Mouse (Mus musculus) thymus, postnatal 25 days (tissue): ENCODE results near the gene Atp8a1.

Experiments used
- DNase-seq: peaks from one replicate; pipeline ENCODE4 v3.0.0; 2022

Gene Atp8a1

DNA sequence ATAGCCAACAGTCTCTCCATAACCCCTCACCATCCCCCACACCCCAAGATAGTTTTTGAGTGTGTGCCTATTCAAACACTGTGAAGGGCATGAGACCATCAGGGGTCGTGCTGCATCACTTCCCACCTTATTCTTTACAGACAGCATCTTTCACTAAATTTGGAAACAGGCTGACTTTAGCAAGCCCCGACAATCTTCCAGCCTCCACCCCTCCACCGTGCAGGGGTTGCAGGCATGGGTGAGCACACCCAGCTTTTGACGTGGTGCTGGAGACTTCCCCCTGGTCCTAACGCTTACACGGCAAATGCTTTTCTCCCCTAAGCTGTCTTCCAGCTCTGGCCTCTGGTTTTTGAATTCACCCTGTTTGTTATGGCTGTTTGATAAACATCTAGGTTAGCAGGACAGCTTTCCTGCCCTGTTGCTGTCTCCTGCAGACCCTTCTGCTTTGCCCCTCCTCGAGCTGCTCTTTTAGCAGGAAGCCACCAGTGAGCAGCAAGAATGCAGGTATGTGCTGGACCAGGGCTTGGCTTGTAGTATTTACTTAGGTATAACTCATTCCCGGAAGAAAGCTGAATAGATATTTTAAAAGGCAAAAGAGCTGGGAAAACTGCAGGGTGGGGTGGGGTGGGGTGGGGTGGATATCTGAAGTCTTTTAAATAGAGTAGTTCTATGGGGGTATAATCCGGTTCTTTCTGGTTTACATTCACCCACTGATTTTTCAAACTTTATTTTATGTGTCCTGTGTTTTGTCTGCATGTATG, 218.9 kb downstream of the Atp8a1 start:
- DNase-seq = no peak

DNA sequence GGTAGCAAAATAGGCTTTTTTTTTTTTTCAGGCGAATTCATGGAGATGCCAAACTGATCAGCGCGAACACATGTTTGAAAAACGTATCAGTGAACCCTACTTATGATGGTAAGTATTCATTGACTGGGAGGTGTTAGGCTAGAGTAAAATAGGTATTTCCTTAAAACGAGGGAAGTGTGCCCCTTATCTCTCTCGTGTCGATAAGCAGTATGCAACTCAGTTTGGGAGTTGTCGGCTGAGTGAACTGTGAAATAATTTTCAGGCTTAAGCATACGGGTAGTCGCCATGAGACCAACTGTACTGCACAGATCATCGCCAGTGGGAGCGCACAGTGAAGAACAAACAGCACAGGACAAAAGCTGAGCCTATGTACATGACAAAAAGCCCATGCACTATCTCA, 226.0 kb downstream of the Atp8a1 start:
- DNase-seq = no peak

DNA sequence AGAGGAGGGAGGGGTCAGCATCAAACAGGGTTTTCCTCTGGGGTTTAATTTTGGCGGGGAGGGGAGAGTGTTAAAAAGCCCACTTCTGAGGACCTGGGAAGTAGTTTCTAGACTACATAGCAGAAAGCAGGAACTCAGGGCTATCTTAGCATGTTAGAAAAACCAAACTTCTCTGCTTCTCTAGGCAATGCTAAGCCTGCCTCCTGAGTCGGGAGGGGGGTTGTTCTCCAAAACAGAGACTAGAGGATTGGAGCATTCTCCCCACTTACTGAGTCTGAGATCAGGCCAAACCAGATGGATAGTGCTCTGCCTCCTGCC, 237.8 kb downstream of the Atp8a1 start:
- DNase-seq = no peak

DNA sequence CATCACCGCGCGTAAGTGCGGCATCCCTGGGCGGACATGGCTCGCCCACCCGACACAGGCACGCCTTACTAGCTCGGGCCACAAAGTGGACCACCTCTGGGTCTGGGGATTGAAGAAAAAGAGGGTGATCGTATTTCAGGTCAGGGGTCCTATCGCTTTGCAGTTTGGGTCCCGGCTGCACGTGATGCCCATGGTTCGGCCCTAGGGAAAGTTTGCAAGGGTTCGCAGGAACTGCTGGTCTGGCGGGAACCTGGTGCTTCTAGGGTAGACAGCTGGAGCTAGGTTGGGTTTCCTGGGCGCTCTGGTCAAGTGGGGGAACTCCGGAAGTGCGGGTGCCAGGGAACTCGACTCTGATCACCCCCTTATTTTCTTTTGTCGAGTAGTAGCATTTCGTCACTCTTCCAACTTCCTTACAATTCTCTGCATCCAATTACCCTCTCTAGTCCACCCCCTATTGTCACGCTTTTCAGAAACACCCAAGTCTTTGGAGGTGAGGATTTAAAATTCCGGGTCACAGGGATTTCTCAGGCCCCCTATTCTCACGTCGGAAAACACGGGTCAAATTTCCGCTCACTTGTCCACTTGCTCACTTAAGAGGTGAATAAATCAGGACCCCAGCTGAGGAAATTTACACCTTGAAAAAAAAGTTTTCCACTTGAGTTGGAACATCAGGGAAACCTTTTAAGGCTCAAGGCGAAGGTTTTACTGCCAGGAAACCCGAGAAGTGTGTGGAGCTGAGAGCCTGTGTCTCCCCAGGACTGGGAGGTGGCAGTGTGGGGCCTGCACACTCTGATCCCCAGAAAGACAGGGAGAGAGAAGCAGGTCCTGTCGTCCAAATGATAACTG, 238.3 kb downstream of the Atp8a1 start:
- DNase-seq = no peak

DNA sequence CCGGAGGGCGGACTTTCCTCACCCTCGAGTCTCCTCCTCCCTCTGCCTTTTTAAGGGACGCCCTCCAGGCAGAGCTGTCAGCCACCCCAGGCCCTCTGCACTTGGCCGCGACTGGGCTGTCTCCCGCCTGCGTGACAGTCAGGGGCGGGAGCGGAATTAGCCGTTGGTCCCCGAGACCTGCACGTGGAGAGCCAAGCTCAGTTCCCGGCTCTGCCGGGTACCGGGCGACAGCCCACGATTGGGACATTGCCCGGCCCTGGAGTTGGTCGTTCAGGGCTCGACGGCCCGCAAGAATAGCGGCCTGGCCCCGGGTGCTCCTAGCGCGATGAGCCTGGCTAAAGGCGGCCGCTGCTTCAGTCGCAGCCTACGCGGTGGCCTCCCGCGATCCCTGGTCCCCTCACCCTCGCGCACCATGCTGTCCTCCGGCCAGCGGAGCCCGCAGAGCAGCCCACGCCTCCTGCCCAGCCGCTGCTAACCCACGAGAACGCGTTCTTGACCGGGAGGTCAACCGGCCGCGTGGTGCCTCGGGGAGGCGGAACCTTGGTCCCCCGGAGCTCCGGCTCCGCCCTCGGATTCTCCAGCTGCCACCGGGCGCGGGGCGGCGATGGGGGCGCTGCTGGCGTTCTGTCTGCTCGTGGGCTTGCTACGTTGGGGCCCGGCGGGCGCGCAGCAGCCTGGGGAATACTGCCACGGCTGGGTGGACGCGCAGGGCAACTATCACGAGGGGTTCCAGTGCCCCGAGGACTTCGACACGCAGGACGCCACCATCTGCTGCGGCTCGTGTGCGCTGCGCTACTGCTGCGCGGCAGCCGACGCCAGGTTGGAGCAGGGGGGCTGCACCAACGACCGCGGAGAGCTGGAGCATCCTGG, 239.2 kb downstream of the Atp8a1 start, which contains the start of gene Shisa3:
Gene Shisa3 (plus strand): TSS at position 79 of the 870 bp plus-strand sequence.
- DNase-seq = peak; percentile 11

DNA sequence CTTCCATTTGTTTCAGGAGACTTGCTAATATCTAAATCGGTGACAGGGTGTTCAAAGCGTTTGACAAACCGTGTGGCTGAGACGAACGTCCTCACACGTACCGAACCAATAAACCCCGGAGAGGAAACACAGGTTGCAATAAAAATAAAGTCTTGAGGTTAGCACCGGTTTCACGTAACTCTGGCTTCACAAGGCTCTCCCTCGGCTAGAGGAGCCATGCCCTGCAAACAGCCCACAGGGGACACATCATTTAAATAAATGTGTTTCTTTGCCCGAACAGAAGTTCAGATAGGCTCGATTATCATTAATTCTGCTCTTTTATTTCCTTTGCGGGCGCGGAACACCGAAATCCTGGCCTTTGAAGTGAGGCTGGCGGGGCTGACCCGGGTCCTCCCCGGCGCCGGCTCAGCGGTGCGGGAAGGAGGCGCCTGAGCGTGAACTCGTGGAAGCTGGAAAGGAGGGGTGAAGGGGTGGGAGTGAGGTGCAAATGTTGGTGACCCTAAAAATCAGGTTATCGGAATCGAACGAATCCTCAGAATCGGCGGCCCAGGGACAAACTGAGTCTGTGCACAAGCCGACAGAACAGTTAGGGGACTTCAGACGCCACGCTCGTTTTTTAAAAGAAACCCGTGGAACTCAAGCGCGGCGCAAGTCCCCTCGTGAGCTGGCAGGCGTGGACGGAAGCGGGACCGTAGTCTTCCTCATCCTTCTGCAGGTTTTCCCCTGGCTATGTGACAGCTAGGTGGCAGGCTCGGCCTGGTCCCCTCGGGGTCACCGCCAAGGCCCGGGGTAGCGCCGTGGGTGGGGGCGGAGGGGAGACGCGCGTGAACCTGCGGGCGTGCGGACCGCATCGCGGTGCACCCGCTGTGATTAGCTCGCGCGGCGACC, 240.1 kb downstream of the Atp8a1 start:
- DNase-seq = peak; percentile 7

DNA sequence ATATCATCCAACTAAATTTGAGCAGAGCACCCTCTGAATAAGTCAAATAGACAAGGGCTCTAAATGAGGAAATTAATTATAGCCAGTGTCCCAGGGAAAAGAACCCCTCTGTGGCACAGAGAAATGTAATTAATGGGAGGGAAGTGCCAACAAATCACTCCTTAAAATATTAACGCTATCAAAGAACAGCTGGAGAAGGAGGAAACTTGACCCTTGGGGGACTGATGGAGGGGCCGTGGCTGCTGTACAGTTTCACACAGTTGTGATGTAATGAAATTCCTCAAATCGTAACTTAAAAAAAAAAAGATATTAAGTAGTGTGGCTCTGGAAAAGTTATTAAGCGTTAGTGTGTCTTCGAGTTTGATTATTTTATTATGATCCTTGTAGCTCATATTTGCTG, 241.3 kb downstream of the Atp8a1 start:
- DNase-seq = no peak

DNA sequence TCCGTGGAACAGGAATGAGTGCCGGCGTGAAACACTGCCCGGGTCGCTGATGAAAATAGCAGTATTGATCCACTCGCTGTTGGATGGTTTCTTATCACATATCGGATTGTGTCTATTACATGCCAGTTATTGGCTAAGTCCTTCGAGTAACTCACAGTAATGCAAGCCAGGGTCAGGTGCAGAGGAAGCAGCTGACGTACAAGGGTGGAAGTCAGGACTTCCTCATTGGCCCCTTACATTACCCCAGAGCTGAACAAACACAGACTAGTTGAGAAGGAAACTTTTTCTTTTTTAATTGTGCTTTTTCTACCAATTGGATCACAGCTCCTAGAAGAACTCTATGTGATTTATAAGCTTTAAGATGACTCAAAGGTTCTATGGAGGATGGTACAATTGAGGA, 247.3 kb downstream of the Atp8a1 start:
- no peak for DNase-seq

DNA sequence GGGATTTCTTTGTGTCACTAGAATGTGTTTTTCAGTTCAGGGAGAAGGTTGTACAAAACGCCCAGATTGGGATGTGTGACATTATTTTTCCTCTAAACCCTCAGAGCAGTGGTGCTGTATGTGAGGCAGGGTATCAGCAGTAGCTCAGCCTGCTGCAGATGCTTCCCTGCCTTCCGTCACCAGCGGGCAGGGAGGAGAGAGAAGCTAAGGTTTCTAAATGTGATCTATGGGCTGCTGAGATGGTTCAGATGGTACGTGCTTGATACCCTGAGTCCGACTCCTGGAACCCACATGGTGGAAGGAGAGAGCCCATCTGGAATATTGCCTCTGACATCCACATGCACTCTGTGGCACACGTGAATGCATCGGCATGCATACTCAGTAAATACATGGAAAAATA, 251.6 kb downstream of the Atp8a1 start:
- DNase-seq = no peak

DNA sequence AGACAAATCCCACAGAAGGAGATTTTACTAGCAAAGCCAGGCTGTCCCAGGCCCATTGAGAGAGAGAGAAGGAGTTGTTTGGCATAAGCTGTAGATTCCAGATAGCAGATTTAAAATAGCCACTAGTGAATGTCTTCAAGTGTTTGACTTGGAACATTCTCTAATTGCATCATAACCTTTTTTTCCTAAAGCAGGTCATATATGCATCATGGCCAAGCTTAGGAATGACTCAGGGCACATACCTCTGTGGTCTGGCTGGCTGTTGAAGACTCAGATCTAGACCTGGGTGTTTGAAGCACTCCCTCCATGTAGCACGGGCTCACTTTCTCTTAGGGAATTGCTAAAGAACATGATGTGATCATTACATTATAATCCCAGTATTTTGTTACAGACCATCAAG, 252.2 kb downstream of the Atp8a1 start:
- no peak for DNase-seq

DNA sequence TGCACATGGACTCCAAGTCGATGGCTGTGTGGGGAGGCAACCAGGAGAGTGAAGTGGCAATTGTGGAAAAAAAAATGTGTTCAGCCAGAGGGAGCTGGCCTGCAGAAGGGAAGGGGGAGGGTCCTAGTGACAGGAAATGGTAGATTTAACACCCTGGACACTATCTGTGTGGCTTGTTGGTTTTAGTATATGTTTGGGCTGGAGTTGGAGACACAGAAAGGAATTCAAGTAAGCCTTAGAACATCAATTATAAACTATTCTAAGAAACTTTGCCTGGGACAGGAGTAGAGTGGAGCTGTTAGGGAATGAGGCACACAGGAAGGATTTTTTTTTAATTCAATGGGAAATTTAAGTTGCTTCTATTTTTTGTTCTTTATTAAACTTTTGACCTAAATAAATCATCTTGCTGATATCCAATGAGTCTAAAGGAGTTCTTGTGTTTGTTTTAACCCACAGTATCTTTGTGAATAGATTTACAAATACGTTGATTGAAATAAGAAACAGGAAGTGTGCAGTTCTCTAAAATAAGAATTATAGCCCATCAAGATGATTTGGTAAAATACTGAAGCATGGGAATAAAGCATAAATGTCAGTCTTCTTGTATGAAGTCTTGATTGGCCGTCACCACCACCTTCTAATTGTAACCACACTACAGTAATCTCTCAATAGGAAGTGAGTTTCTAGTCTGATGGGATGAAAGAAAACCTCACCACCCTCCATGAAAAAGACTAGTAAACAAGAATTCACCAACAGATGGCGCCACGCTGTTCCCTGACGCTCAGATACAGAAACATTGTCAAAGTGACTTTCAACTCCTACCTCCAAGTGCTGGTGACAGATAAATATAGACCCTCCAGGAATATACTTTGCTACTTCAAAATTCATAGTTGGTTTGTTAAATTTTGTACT, 267.3 kb downstream of the Atp8a1 start:
- DNase-seq = peak; percentile 5

DNA sequence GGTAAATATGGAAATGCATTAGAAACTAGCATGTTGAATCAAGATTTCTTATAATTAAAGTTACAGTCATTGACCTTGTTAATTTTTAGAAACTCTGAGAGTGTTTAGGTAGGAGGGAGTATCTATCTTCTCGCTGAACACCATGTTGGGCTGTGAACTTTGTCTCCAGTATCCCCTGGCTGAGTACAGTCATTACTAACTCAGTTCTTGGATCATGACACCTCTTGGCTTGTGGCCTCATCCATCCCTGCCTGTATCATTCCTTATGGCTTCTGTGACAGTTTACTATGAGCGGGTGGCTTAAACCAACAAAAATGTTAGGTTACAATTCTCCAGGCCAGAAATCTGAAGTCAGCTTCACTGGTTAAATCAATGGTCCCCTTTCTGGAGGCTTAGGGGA, 271.5 kb downstream of the Atp8a1 start:
- no peak for DNase-seq

DNA sequence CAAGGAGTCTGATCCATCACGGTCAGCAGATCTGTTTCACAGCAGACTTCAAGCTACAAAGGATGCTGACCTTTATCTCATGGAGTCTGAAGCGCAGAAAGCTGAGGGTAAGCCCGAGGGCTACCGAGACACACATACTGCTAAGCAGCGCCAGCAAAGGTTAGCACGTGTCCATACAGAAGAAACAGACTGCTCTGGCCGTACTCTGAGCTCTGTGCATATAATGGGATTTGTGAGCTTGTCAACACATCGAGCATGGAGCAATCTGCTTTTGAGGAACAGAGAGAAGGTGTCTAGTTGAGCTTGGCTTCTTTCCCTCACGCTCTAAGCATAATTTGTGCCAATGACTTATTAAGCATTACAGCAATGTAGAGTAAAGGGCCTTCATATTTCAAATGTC, 273.2 kb downstream of the Atp8a1 start:
- no peak for DNase-seq

DNA sequence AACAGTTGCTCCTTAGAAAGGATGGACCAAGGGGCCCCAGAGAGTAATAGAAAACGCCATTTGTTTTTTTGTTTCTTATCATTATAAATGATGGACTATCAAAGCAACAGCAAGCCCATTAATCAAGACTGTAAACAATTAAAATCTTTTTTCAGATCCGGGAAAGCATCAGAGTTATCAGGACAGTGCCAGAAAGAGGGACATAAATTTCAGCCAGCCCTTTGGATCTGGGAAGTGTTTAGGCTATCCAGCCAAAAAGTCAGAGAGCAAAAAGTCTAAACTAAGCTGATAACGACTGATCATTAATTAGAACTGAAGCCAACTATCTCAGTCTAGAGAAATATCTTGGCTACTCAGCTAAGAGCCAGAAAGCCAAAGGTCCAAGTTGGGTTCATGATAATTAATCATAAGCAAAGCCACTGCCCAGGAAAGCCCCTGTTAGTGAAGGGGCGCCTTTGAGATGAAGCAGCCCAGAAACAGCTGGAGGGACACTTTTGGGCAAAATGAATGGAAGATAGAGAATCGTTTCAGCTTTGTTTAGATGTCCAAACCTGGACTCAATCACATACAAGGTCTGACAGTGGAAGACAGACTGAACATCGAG, 274.6 kb downstream of the Atp8a1 start:
- DNase-seq = no peak
